Mouse (Mus musculus) liver, embryonic 14.5 days (tissue): ENCODE results near the gene Rhox3c.
"Not testable (repeated sequence)": the region's sequence is repeated elsewhere in the genome, so short reads cannot be mapped to it uniquely, and the experiment has no call there.

Experiments used
- CTCF ChIP-seq: IDR thresholded peaks from 2 replicates; pipeline ENCODE4 v1.5.1; 2016; ENCODE audit warnings: antibody characterized with exemption, low read depth, control low read depth
- EP300 ChIP-seq: IDR thresholded peaks from 2 replicates; pipeline ENCODE4 v1.6.1; 2016; ENCODE audit warnings: antibody characterized with exemption, low read depth

GRCm38 (mm10) chrX:37432194-37432593 is 26.2 kb upstream of the Rhox3c start, which contains the start of gene Rhox4b:
- not testable (repeated sequence) for TF ChIP-seq EP300, CTCF
